Comparison of ENCODE assay signal across 8 mouse cellular contexts in genomic region chr3:88337367-88338020, GRCm38 (mm10). TPM values are rescaled to one million over a fixed set of nuclear protein-coding genes. Genes with fewer than 3 reads are reported as not detected.
A peak's percentile ranks its signal among the peaks of the same experiment; 100 is the strongest.
DNase-seq lines count a peak whose midpoint lies in the region; TF ChIP-seq lines count a peak whose summit lies in the region.

No protein-coding gene starts in this region.

- peak overlapping the region; percentile 24 for H3K4me3 ChIP-seq in cerebellum, adult 2 months (replicated peaks; ENCODE audit: insufficient read depth, low read depth, low read length)
- peak overlapping the region; percentile 99 for H3K4me3 ChIP-seq in hindbrain, embryonic 10.5 days
- peak overlapping the region; percentile 91 for H3K4me3 ChIP-seq in macrophage (ENCODE audit: inconsistent target)

- TF ChIP-seq POLR2A in cerebellum, adult 2 months (IDR thresholded peaks at IDR 0.05; ENCODE audit: borderline replicate concordance, insufficient read depth, low read length): no peak

- peaks cover 39% of the 10 kb centered on the region for H3K36me3 ChIP-seq in hindbrain, embryonic 10.5 days
- H3K36me3 ChIP-seq in macrophage (ENCODE audit: inconsistent target): peaks cover 9% of the 10 kb centered on the region

- peaks cover 51% of the 10 kb centered on the region for H3K79me2 ChIP-seq in macrophage (ENCODE audit: inconsistent target)

- no peak overlapping the region for H3K27ac ChIP-seq in cerebellum, adult 2 months (ENCODE audit: insufficient read depth, low read length)
- no peak overlapping the region for H3K27ac ChIP-seq in hindbrain, embryonic 10.5 days
- peak overlapping the region; percentile 78 for H3K27ac ChIP-seq in macrophage

- H3K9me3 ChIP-seq in hindbrain, embryonic 10.5 days: no peaks in the 10 kb centered on the region

- no peak for DNase-seq in cerebellum, adult 2 months
- DNase-seq in cerebellum, postnatal 10 days: no peak
- peak; percentile 25 for DNase-seq in right cerebral cortex, postnatal 25 days
- no peak for DNase-seq in right cerebral cortex, postnatal 14 days
- no peak for DNase-seq in hindbrain, embryonic 10.5 days (ENCODE audit: low spot score)
- DNase-seq in layer of hippocampus, adult 8-10 months (ENCODE audit: low spot score in 2 of 2): no peak
- DNase-seq in retina, postnatal 1 day: no peak

- 51% methylated on average over 11 of the region's 11 CpGs for whole genome bisulfite sequencing in cerebellum, adult 2 months
- 86% methylated on average over 11 of the region's 11 CpGs for WGBS in hindbrain, embryonic 10.5 days
- WGBS in macrophage (ENCODE audit: missing documents): 3% methylated on average over 11 of the region's 11 CpGs

- H3K27me3 ChIP-seq in cerebellum, adult 2 months (ENCODE audit: control insufficient read depth, insufficient read depth, low read length): no peaks in the 10 kb centered on the region
- no peaks in the 10 kb centered on the region for H3K27me3 ChIP-seq in hindbrain, embryonic 10.5 days (ENCODE audit: insufficient read depth, poor library complexity, severe bottlenecking)

- TF ChIP-seq CTCF in cerebellum, adult 2 months (IDR thresholded peaks at IDR 0.05; ENCODE audit: borderline replicate concordance, insufficient read depth, low read depth, low read length): no peak

- H3K4me1 ChIP-seq in cerebellum, adult 2 months (ENCODE audit: control insufficient read depth, insufficient read depth, low read length): peaks cover 6% of the 10 kb centered on the region
- peaks cover 42% of the 10 kb centered on the region for H3K4me1 ChIP-seq in hindbrain, embryonic 10.5 days (replicated peaks)

RNA-seq across cellular contexts. Expression of gene Smg5, which starts 1.4 kb away (rescaled TPM):
- 103 and 115 TPM in 2 replicates for polyA plus RNA-seq in cerebellum, adult 2 months (2012; rRNA removed)
- 84.1 and 87.8 TPM in 2 replicates for polyA plus RNA-seq in hindbrain, embryonic 10.5 days (2016; fragmentation: Nextera tagmentation; extraction: Ambion mirVana)
- 100 to 1,000 TPM in 21 of 26 experiments, 10 to 100 TPM in 5; 77.1 to 208 (median 139) TPM for total RNA-seq in macrophage (2018; cell fraction: chromatin; rRNA removed)
- total RNA-seq in macrophage (2018; cell fraction: cytosol; rRNA removed): 10 to 100 TPM in 25 of 26 experiments, 1 to 10 TPM in 1; 9.4 to 31.5 (median 18.2) TPM
- 100 to 1,000 TPM in 2 of 26 experiments, 10 to 100 TPM in 24; 48.3 to 128 (median 78.7) TPM for total RNA-seq in macrophage (2018; cell fraction: nucleus; rRNA removed)
- polyA plus RNA-seq in macrophage (2018): 14.9 to 23.8 TPM (median 23.6 TPM) in 3 replicates
- 10 to 100 TPM; 68.5 to 94.9 (median 74.2) TPM for total RNA-seq in layer of hippocampus, adult 8-10 months (2022)

RNA-seq across cellular contexts. Expression of gene Tmem79, which starts 1.5 kb away (rescaled TPM):
- 0.81 and 1.3 TPM in 2 replicates for polyA plus RNA-seq in cerebellum, adult 2 months (2012; rRNA removed)
- polyA plus RNA-seq in hindbrain, embryonic 10.5 days (2016; fragmentation: Nextera tagmentation; extraction: Ambion mirVana): 1.5 and 2.7 TPM in 2 replicates
- total RNA-seq in macrophage (2018; cell fraction: chromatin; rRNA removed): under 1 TPM in 1 of 26 experiments, not detected in 25; 0.54 TPM
- total RNA-seq in macrophage (2018; cell fraction: cytosol; rRNA removed): under 1 TPM in 24 of 26 experiments, not detected in 2; 0.09 to 0.68 (median 0.21) TPM
- total RNA-seq in macrophage (2018; cell fraction: nucleus; rRNA removed): 1 to 10 TPM in 3 of 26 experiments, under 1 TPM in 6, not detected in 17; 0.42 to 1.2 (median 0.61) TPM
- polyA plus RNA-seq in macrophage (2018): 0.13 to 0.59 TPM (median 0.42 TPM) in 3 replicates
- 1 to 10 TPM; 1.3 to 2.7 (median 1.7) TPM for total RNA-seq in layer of hippocampus, adult 8-10 months (2022)

RNA-seq across cellular contexts. Expression of gene Glmp, which starts 12.7 kb away (rescaled TPM):
- polyA plus RNA-seq in cerebellum, adult 2 months (2012; rRNA removed): 109 and 110 TPM in 2 replicates
- polyA plus RNA-seq in hindbrain, embryonic 10.5 days (2016; fragmentation: Nextera tagmentation; extraction: Ambion mirVana): 150 and 157 TPM in 2 replicates
- 10 to 100 TPM; 24.6 to 88.8 (median 38.2) TPM for total RNA-seq in macrophage (2018; cell fraction: chromatin; rRNA removed)
- 100 to 1,000 TPM; 271 to 488 (median 379) TPM for total RNA-seq in macrophage (2018; cell fraction: cytosol; rRNA removed)
- total RNA-seq in macrophage (2018; cell fraction: nucleus; rRNA removed): 100 to 1,000 TPM in 25 of 26 experiments, 10 to 100 TPM in 1; 62.8 to 337 (median 227) TPM
- 347 to 461 TPM (median 393 TPM) in 3 replicates for polyA plus RNA-seq in macrophage (2018)
- 100 to 1,000 TPM in 2 of 4 experiments, 10 to 100 TPM in 2; 92.1 to 138 (median 99.4) TPM for total RNA-seq in layer of hippocampus, adult 8-10 months (2022)

RNA-seq across cellular contexts. Expression of gene Paqr6, which starts 26.9 kb away (rescaled TPM):
- polyA plus RNA-seq in cerebellum, adult 2 months (2012; rRNA removed): 74.2 and 81.5 TPM in 2 replicates
- 0.86 and 1.4 TPM in 2 replicates for polyA plus RNA-seq in hindbrain, embryonic 10.5 days (2016; fragmentation: Nextera tagmentation; extraction: Ambion mirVana)
- total RNA-seq in macrophage (2018; cell fraction: chromatin; rRNA removed): under 1 TPM in 1 of 26 experiments, not detected in 25; 0.91 TPM
- total RNA-seq in macrophage (2018; cell fraction: cytosol; rRNA removed): not detected
- total RNA-seq in macrophage (2018; cell fraction: nucleus; rRNA removed): under 1 TPM in 1 of 26 experiments, not detected in 25; 0.98 TPM
- not detected in 3 replicates for polyA plus RNA-seq in macrophage (2018)
- total RNA-seq in layer of hippocampus, adult 8-10 months (2022): 10 to 100 TPM; 16.8 to 25.2 (median 19.3) TPM

RNA-seq across cellular contexts. Expression of gene Bglap3, which starts 35.0 kb away (rescaled TPM):
- polyA plus RNA-seq in cerebellum, adult 2 months (2012; rRNA removed): 0.41 and 0.65 TPM in 2 replicates
- polyA plus RNA-seq in hindbrain, embryonic 10.5 days (2016; fragmentation: Nextera tagmentation; extraction: Ambion mirVana): 0.12 TPM in 1 of 2 replicates, not detected in the other
- total RNA-seq in macrophage (2018; cell fraction: chromatin; rRNA removed): not detected
- total RNA-seq in macrophage (2018; cell fraction: cytosol; rRNA removed): not detected
- total RNA-seq in macrophage (2018; cell fraction: nucleus; rRNA removed): not detected
- not detected in 3 replicates for polyA plus RNA-seq in macrophage (2018)
- 1 to 10 TPM; 1.0 to 2.5 (median 2.0) TPM for total RNA-seq in layer of hippocampus, adult 8-10 months (2022)

Comparison
In these comparisons a context has a peak if more than half of its experiments do, and no peak if none do; other contexts are left out.
1. H3K4me3 ChIP-seq: peak in every context shown above with its lines; median percentile 99 in hindbrain, embryonic 10.5 days; 91 in macrophage; 24 in cerebellum, adult 2 months.